Mouse (Mus musculus): ENCODE data around the gene Slc24a2. TPM values are rescaled to one million over a fixed set of nuclear protein-coding genes. Genes with fewer than 3 reads are reported as not detected.

Gene Slc24a2
- polyA plus RNA-seq (2014; fragmentation: Illumina TruSeq; extraction: RNeasy Lipid Tissue Mini Kit (QIAGEN cat#74804); ENCODE audit: low read depth, low replicate concordance): not detected

DNA sequence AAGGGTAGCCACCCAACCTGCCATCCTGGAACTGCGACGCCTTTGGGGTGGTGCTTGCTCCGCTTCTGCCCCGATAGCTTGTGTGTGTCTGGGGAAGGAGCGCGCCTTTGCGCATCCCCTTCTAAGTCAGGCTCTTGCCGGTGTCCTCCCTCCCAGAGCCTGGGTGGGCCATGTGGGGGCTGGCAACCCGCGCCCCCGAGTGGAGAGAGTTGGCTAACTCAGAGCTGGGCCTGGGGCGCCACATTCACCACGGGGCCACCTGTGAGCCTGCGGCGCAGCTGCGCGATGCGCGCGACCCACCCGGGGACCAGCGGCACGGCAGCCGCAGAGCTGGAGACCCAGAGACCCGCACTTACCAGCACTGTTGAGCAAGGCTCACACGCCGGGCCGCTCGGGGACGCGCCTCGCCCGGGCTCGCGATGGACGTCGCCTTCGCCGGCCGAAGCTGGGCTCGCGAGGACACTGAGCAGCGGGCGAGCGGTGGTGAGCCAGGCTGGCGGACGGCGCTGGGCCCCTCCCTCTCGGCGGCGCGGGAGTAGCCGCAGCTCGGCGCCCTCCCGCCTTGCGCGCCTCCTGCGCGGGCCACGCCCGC, at the start of gene Slc24a2:
Slc24a2 (minus strand) TSS at position 518 of the 592 bp plus-strand sequence.

